Mouse (Mus musculus) heart, postnatal 0 days (tissue): Measurements from ENCODE around the gene Cst7.

Experiments
- CTCF ChIP-seq: IDR thresholded peaks from 2 replicates; pipeline ENCODE4 v1.5.1; 2016; ENCODE audit warnings: antibody characterized with exemption, control low read depth, low read depth
- EP300 ChIP-seq: IDR thresholded peaks from 2 replicates; pipeline ENCODE4 v1.6.1; 2016; ENCODE audit warnings: antibody characterized with exemption, low read depth

- TF ChIP-seq EP300 (no peak), CTCF (no peak)
These were observed 34.6 kb downstream of the Cst7 start for GRCm38 (mm10) chr2:150604802-150605201.
